ENCODE assay signal across 26 mouse cellular contexts in genomic region chr12:34836085-34836484, GRCm38 (mm10).
"Had no signal": no experiment of that assay in that cellular context is flagged by ENCODE, and none has a peak within 500 bp of the region (broad histone marks: within the 10 kb centered on the region; RNA-seq: fewer than 3 reads in every experiment).

No protein-coding gene starts in this region.

- H3K9ac ChIP-seq: embryonic facial prominence, embryonic 12.5 days; embryonic facial prominence, embryonic 13.5 days; embryonic facial prominence, embryonic 15.5 days; forebrain, embryonic 12.5 days; forebrain, embryonic 13.5 days; forebrain, embryonic 15.5 days had no signal

- ATAC-seq: forebrain, embryonic 15.5 days had no signal

- H3K4me2 ChIP-seq: embryonic facial prominence, embryonic 12.5 days; embryonic facial prominence, embryonic 13.5 days; embryonic facial prominence, embryonic 15.5 days; forebrain, embryonic 12.5 days; forebrain, embryonic 13.5 days; forebrain, embryonic 15.5 days; heart, embryonic 11.5 days had no signal

- H3K36me3 ChIP-seq: embryonic facial prominence, embryonic 10.5 days; embryonic facial prominence, embryonic 12.5 days; embryonic facial prominence, embryonic 13.5 days; embryonic facial prominence, embryonic 15.5 days; forebrain, embryonic 12.5 days; forebrain, embryonic 15.5 days; heart, embryonic 10.5 days had no signal

- H3K4me3 ChIP-seq: embryonic facial prominence, embryonic 10.5 days; embryonic facial prominence, embryonic 12.5 days; embryonic facial prominence, embryonic 13.5 days; embryonic facial prominence, embryonic 15.5 days; erythroblast, embryonic 14.5 days; forebrain, embryonic 12.5 days; forebrain, embryonic 13.5 days; forebrain, embryonic 15.5 days; gastrocnemius, adult 2 months; heart, adult 2 months; heart, embryonic 10.5 days had no signal

- H3K9me3 ChIP-seq: embryonic facial prominence, embryonic 10.5 days; embryonic facial prominence, embryonic 12.5 days; embryonic facial prominence, embryonic 13.5 days; embryonic facial prominence, embryonic 15.5 days; forebrain, embryonic 12.5 days; forebrain, embryonic 13.5 days; forebrain, embryonic 15.5 days; heart, embryonic 10.5 days had no signal

- DNase-seq: cerebellum, adult 2 months; cerebellum, adult 8-10 months; cerebellum, adult 9-10 months; cerebellum, adult 9-11 months; cerebellum, postnatal 10 days; cerebellum, postnatal 25 days; cerebellum, postnatal 36 days; embryo, embryonic 11 days; gastrocnemius, adult 2 months; gastrocnemius, postnatal 10 days; gastrocnemius, postnatal 14 days; gastrocnemius, postnatal 25 days; gastrocnemius, postnatal 36 days; heart, adult 11 months; heart, adult 18-20 months; heart, adult 2 months had no signal

- H3K27ac ChIP-seq: embryonic facial prominence, embryonic 10.5 days; embryonic facial prominence, embryonic 12.5 days; embryonic facial prominence, embryonic 13.5 days; embryonic facial prominence, embryonic 15.5 days; forebrain, embryonic 12.5 days; forebrain, embryonic 13.5 days; forebrain, embryonic 15.5 days; gastrocnemius, adult 2 months; heart, adult 2 months; heart, embryonic 10.5 days had no signal

- H3K4me1 ChIP-seq: embryonic facial prominence, embryonic 12.5 days; embryonic facial prominence, embryonic 13.5 days; embryonic facial prominence, embryonic 15.5 days; heart, embryonic 10.5 days had no signal

- H3K27me3 ChIP-seq: embryonic facial prominence, embryonic 12.5 days; embryonic facial prominence, embryonic 13.5 days; embryonic facial prominence, embryonic 15.5 days; forebrain, embryonic 15.5 days had no signal
